Mouse (Mus musculus) hindbrain, postnatal 0 days (tissue): ENCODE results near the gene Ptk7. TPM values are rescaled to one million over a fixed set of nuclear protein-coding genes. Genes with fewer than 3 reads are reported as not detected.

Source experiments
- ATAC-seq: fragments of 200-750 bp; cut with Nextera tagmentation; 2 replicates; pipeline ENCODE4 v1.8.0; 2017; ENCODE audit warnings: mild to moderate bottlenecking, moderate TSS enrichment, moderate library complexity
- DNase-seq: peaks from one replicate; pipeline ENCODE4 v3.0.0-alpha.2; 2015; ENCODE audit warnings: low spot score
- H3K27ac ChIP-seq: fragments of 300-500 bp; sonication (generic); 2 replicates; pipeline ENCODE4 v1.5.1; 2014; ENCODE audit warnings: mild to moderate bottlenecking
- H3K27me3 ChIP-seq: fragments of 300-500 bp; sonication (generic); 2 replicates; pipeline ENCODE4 v1.6.1; 2014; ENCODE audit warnings: low read length, mixed read lengths; ENCODE audit not compliant: insufficient read depth
- H3K36me3 ChIP-seq: fragments of 300-500 bp; sonication (generic); 2 replicates; pipeline ENCODE4 v1.6.1; 2014; ENCODE audit warnings: low read length, mixed read lengths; ENCODE audit not compliant: insufficient read depth
- H3K4me1 ChIP-seq: fragments of 300-500 bp; sonication (generic); 2 replicates; pipeline ENCODE4 v1.6.1; 2014; ENCODE audit warnings: antibody characterized with exemption, low read length, mixed read lengths; ENCODE audit not compliant: insufficient read depth
- H3K4me2 ChIP-seq: fragments of 300-500 bp; sonication (generic); 2 replicates; pipeline ENCODE4 v1.6.1; 2014; ENCODE audit warnings: low read depth, mild to moderate bottlenecking, low read length, moderate library complexity, mixed read lengths
- H3K4me3 ChIP-seq: fragments of 300-500 bp; sonication (generic); 2 replicates; pipeline ENCODE4 v1.5.1; 2014; ENCODE audit warnings: low read length
- H3K9ac ChIP-seq: fragments of 300-500 bp; sonication (generic); replicated peaks from 2 replicates; pipeline ENCODE4 v1.6.1; 2014; ENCODE audit warnings: mild to moderate bottlenecking, low read length, moderate library complexity, mixed read lengths
- H3K9me3 ChIP-seq: fragments of 300-500 bp; sonication (generic); 2 replicates; pipeline ENCODE4 v1.6.1; 2016; ENCODE audit warnings: low read length, mixed read lengths
- CTCF ChIP-seq: IDR thresholded peaks from 2 replicates; pipeline ENCODE4 v1.5.1; 2016; ENCODE audit warnings: antibody characterized with exemption, control low read depth, low read depth
- WGBS: fragments of 180-500 bp; shearing (Covaris S2); extraction: QIAGEN DNeasy Blood & Tissue Kit; methylation state at CpG from one replicate; pipeline ENCODE4 v1.1.7; 2014; 5-methylcytosine and 5-hydroxymethylcytosine counted together
- microRNA-seq, 2 experiments: library from miRNA; unstranded; fragments of <30 nt; microRNA quantifications; one replicate each; pipeline ENCODE4; 2016
- polyA plus RNA-seq: library from polyadenylated mRNA; unstranded; fragments of >200 nt; fragmentation: Nextera tagmentation; extraction: Ambion mirVana; gene quantifications from 2 replicates; pipeline ENCODE4 v1.2.1, GENCODE M21; 2015
- total RNA-seq: library from RNA; depleted of rRNA; stranded (reverse); fragments of >200 nt; gene quantifications from 2 replicates; pipeline ENCODE4 v1.2.3, GENCODE M21; 2014; rRNA removed

Ptk7 gene
- total and polyA plus RNA-seq, 2 experiments from 2014 or later = 24.5 to 77.6 TPM

DNA sequence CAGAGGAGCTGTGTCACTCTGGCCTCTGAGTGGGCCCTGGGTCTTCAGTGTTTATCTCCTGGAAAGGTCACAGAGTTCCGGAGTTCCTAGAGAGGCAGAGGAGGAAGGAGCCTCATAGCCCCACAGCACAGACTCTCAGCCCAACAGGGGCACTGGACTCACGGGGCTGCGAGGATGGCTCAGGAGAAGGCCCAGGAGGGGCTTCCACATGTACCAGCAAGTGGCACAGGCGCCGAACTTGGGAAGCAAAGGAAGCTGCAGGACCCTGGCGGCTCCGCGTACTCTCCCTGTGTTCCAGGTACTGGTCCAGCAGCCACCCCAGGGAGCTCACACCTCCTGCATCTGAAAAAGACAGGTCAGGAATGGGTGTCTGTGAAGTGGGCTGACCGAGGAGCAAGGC, 108.1 kb downstream of the Ptk7 start:
- Histone ChIP-seq H3K36me3 (peaks cover 16% of the 10 kb centered on the region), H3K9ac (no peak overlapping the region), H3K4me3 (no peak overlapping the region), H3K27me3 (no peaks in the 10 kb centered on the region), H3K9me3 (no peaks in the 10 kb centered on the region), H3K27ac (no peak overlapping the region), H3K4me2 (no peak overlapping the region), H3K4me1 (no peaks in the 10 kb centered on the region)
- 75% methylated on average over 9 of the region's 9 CpGs for WGBS
- ATAC-seq (no peak), DNase-seq (no peak)
- no peak for TF ChIP-seq CTCF

- Histone ChIP-seq H3K27me3 (no peaks in the 10 kb centered on the region), H3K4me2 (0 out of 2 replicates have a peak overlapping the region, but pooled peaks have one; percentile 8), H3K4me1 (no peaks in the 10 kb centered on the region), H3K27ac (no peak overlapping the region), H3K36me3 (peaks cover 12% of the 10 kb centered on the region), H3K4me3 (no peak overlapping the region), H3K9ac (no peak overlapping the region), H3K9me3 (no peaks in the 10 kb centered on the region)
- no peak for TF ChIP-seq CTCF
- WGBS = 49% methylated on average over 25 of the region's 25 CpGs
- no peak for DNase-seq
- ATAC-seq = peak; percentile 36; the same call in 1 of the 2 replicates
Measured at GRCm38 (mm10) chr17:46520385-46520979, 108.8 kb downstream of the Ptk7 start.

DNA sequence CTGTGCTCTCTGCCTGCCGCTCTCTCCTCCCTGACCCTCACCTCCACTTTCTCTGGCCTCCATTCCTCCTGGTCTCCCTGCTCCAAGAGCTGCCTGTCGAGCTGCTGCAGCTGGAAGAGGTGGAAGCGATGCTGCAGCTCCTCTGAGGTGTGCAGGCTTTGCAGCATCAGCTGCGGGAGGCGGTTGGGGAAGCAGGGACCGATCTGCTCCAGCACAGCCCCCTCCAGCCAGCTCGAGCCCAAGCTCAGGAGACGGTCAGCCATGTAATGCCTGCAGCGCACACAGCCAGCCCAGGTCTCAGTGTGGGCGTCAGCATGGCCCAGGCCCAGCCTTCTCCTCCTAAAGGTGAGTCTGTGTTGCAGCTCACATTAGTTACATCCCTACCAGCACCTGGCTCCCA, 109.3 kb downstream of the Ptk7 start:
- no peak for ATAC-seq
- H3K36me3 ChIP-seq = peaks cover 9% of the 10 kb centered on the region
- H3K4me1 ChIP-seq = no peaks in the 10 kb centered on the region
- TF ChIP-seq CTCF = no peak
- H3K27me3 ChIP-seq = no peaks in the 10 kb centered on the region
- no peak overlapping the region for H3K27ac ChIP-seq
- H3K4me2 ChIP-seq = 0 out of 2 replicates have a peak overlapping the region, but pooled peaks have one; percentile 8
- no peaks in the 10 kb centered on the region for H3K9me3 ChIP-seq
- 60% methylated on average over 10 of the region's 10 CpGs for WGBS
- H3K4me3 ChIP-seq = no peak overlapping the region
- no peak overlapping the region for H3K9ac ChIP-seq
- DNase-seq = no peak

Small RNAs within 50 kb of the gene (microRNA-seq; reads per million reads assigned to microRNA genes)
- gene Mir6976 = 0 to 0.35 reads per million in 2 experiments

Other genes starting within 250 kb of the Ptk7 start
- gene Zfp318, start 245.8 kb downstream of the Ptk7 start, total RNA-seq = 20.1 and 24.5 TPM in 2 replicates
- gene Zfp318, start 245.8 kb downstream of the Ptk7 start, polyA plus RNA-seq = 22.9 and 23.2 TPM in 2 replicates
- gene Crip3, start 200.6 kb downstream of the Ptk7 start, total RNA-seq = 1.4 and 4.0 TPM in 2 replicates
- gene Crip3, start 200.6 kb downstream of the Ptk7 start, polyA plus RNA-seq = 1.6 and 1.7 TPM in 2 replicates
- not detected in 2 replicates for gene Slc22a7, start 191.0 kb downstream of the Ptk7 start, total RNA-seq
- 0.13 TPM in 1 of 2 replicates, not detected in the other for gene Slc22a7, start 191.0 kb downstream of the Ptk7 start, polyA plus RNA-seq
- 46.5 and 53.4 TPM in 2 replicates for gene Ttbk1, start 141.8 kb downstream of the Ptk7 start, total RNA-seq
- 6.3 and 6.5 TPM in 2 replicates for gene Ttbk1, start 141.8 kb downstream of the Ptk7 start, polyA plus RNA-seq
- gene Dnph1, start 132.8 kb downstream of the Ptk7 start, total RNA-seq = 8.9 and 9.9 TPM in 2 replicates
- 19.2 and 23.4 TPM in 2 replicates for gene Dnph1, start 132.8 kb downstream of the Ptk7 start, polyA plus RNA-seq
- 55.3 and 58.2 TPM in 2 replicates for gene Cul9, start 83.1 kb downstream of the Ptk7 start, total RNA-seq
- gene Cul9, start 83.1 kb downstream of the Ptk7 start, polyA plus RNA-seq = 12.2 and 14.4 TPM in 2 replicates
- 67.0 and 67.3 TPM in 2 replicates for gene Srf, start 73.3 kb downstream of the Ptk7 start, total RNA-seq
- gene Srf, start 73.3 kb downstream of the Ptk7 start, polyA plus RNA-seq = 3.0 and 3.8 TPM in 2 replicates
- 25.1 and 32.1 TPM in 2 replicates for gene Klc4, start 16.5 kb upstream of the Ptk7 start, total RNA-seq
- gene Klc4, start 16.5 kb upstream of the Ptk7 start, polyA plus RNA-seq = 23.0 and 24.0 TPM in 2 replicates
- 55.4 and 67.2 TPM in 2 replicates for gene Mrpl2, start 16.7 kb upstream of the Ptk7 start, total RNA-seq
- 90.2 and 95.5 TPM in 2 replicates for gene Mrpl2, start 16.7 kb upstream of the Ptk7 start, polyA plus RNA-seq
- gene Cul7, start 20.8 kb upstream of the Ptk7 start, total RNA-seq = 92.2 and 108 TPM in 2 replicates
- 24.9 and 26.8 TPM in 2 replicates for gene Cul7, start 20.8 kb upstream of the Ptk7 start, polyA plus RNA-seq
- 26.6 and 32.7 TPM in 2 replicates for gene Rrp36, start 44.8 kb upstream of the Ptk7 start, total RNA-seq
- 56.5 and 59.1 TPM in 2 replicates for gene Rrp36, start 44.8 kb upstream of the Ptk7 start, polyA plus RNA-seq
- 135 and 146 TPM in 2 replicates for gene Mea1, start 49.3 kb upstream of the Ptk7 start, total RNA-seq
- gene Mea1, start 49.3 kb upstream of the Ptk7 start, polyA plus RNA-seq = 312 and 325 TPM in 2 replicates
- gene Klhdc3, start 51.4 kb upstream of the Ptk7 start, total RNA-seq = 91.5 and 98.3 TPM in 2 replicates
- gene Klhdc3, start 51.4 kb upstream of the Ptk7 start, polyA plus RNA-seq = 172 and 179 TPM in 2 replicates
- gene Ppp2r5d, start 75.6 kb upstream of the Ptk7 start, total RNA-seq = 103 and 129 TPM in 2 replicates
- 79.4 and 89.6 TPM in 2 replicates for gene Ppp2r5d, start 75.6 kb upstream of the Ptk7 start, polyA plus RNA-seq
- gene Pex6, start 82.0 kb upstream of the Ptk7 start, total RNA-seq = 41.7 and 51.5 TPM in 2 replicates
- gene Pex6, start 82.0 kb upstream of the Ptk7 start, polyA plus RNA-seq = 18.1 and 18.8 TPM in 2 replicates
- gene Gnmt, start 99.7 kb upstream of the Ptk7 start, total RNA-seq = 0.25 and 1.2 TPM in 2 replicates
- gene Gnmt, start 99.7 kb upstream of the Ptk7 start, polyA plus RNA-seq = 5.6 and 6.4 TPM in 2 replicates
- 79.1 and 88.9 TPM in 2 replicates for gene Cnpy3, start 122.7 kb upstream of the Ptk7 start, total RNA-seq
- 70.9 and 72.4 TPM in 2 replicates for gene Cnpy3, start 122.7 kb upstream of the Ptk7 start, polyA plus RNA-seq
- not detected in 2 replicates for gene Ptcra, start 134.2 kb upstream of the Ptk7 start, total RNA-seq
- 0.11 and 0.42 TPM in 2 replicates for gene Ptcra, start 134.2 kb upstream of the Ptk7 start, polyA plus RNA-seq
- gene 2310039H08Rik, start 143.1 kb upstream of the Ptk7 start, total RNA-seq = 44.9 and 46.4 TPM in 2 replicates
- gene 2310039H08Rik, start 143.1 kb upstream of the Ptk7 start, polyA plus RNA-seq = 64.7 TPM in 2 replicates
- gene Rpl7l1, start 153.2 kb upstream of the Ptk7 start, total RNA-seq = 39.4 and 39.8 TPM in 2 replicates
- gene Rpl7l1, start 153.2 kb upstream of the Ptk7 start, polyA plus RNA-seq = 72.1 and 80.0 TPM in 2 replicates
- gene Bicral, start 229.0 kb upstream of the Ptk7 start, total RNA-seq = 22.9 and 23.1 TPM in 2 replicates
- gene Bicral, start 229.0 kb upstream of the Ptk7 start, polyA plus RNA-seq = 5.1 and 5.2 TPM in 2 replicates